Mouse (Mus musculus) myocyte (in vitro differentiated cells): ENCODE measurements at regions not wholly inside any gene's neighbourhood (a gene's known extent, or its start where the extent isn't known, plus 50 kb on each side); places are given as distances from the start of the nearest gene placed in this dataset.

Experiments
- H3K27me3 ChIP-seq: one replicate; pipeline ENCODE4 v1.6.1; 2011; ENCODE audit not compliant: control insufficient read depth, insufficient read depth, insufficient read length
- H3K36me3 ChIP-seq: one replicate; pipeline ENCODE4 v1.6.1; 2011; ENCODE audit not compliant: control insufficient read depth, insufficient read depth
- H3K4me2 ChIP-seq: one replicate; pipeline ENCODE4 v1.6.1; 2011; ENCODE audit warnings: low read depth, control low read depth
- H3K4me3 ChIP-seq: one replicate; pipeline ENCODE4 v1.5.1; 2011; ENCODE audit warnings: mild to moderate bottlenecking, control low read depth, moderate library complexity
- H3K79me2 ChIP-seq: one replicate; pipeline ENCODE4 v1.6.1; 2011; ENCODE audit not compliant: control insufficient read depth, insufficient read depth
- H3ac ChIP-seq: one replicate; pipeline ENCODE4 v1.6.1; 2011; ENCODE audit not compliant: control insufficient read depth, insufficient read length
- CEBPB ChIP-seq: IDR thresholded peaks from 2 replicates; pipeline ENCODE4 v1.6.1; 2011; ENCODE audit warnings: mild to moderate bottlenecking, moderate library complexity; ENCODE audit not compliant: poor library complexity, insufficient read depth, severe bottlenecking
- E2F4 ChIP-seq: IDR thresholded peaks from one replicate; pipeline ENCODE4 v1.6.1; 2011; ENCODE audit warnings: mild to moderate bottlenecking, control low read depth, moderate library complexity; ENCODE audit not compliant: insufficient read depth
- MAX ChIP-seq: IDR thresholded peaks from one replicate; pipeline ENCODE4 v1.6.1; 2011; ENCODE audit warnings: low read depth, mild to moderate bottlenecking, control low read depth
- MYOD1 ChIP-seq, 3 experiments: IDR thresholded peaks; one replicate each; pipeline ENCODE4 v1.6.1; 2011; ENCODE audit warnings: control low read depth in 2 of 3, low read depth in 2 of 3, mild to moderate bottlenecking in 2 of 3, moderate library complexity in 1 of 3; ENCODE audit not compliant: insufficient read length in 2 of 3, control insufficient read depth in 1 of 3
- MYOG ChIP-seq, 3 experiments: IDR thresholded peaks; one replicate each; pipeline ENCODE4 v1.6.1; 2011; ENCODE audit warnings: control low read depth in 2 of 3, low read depth in 2 of 3, mild to moderate bottlenecking in 2 of 3; ENCODE audit not compliant: insufficient read length in 2 of 3, control insufficient read depth in 1 of 3, insufficient read depth in 1 of 3
- POLR2A ChIP-seq: IDR thresholded peaks from one replicate; pipeline ENCODE4 v1.6.1; 2011; ENCODE audit warnings: low read depth, mild to moderate bottlenecking, control low read depth, moderate library complexity; ENCODE audit not compliant: insufficient read length
- POLR2AphosphoS2 ChIP-seq: IDR thresholded peaks from one replicate; pipeline ENCODE4 v1.6.1; 2011; ENCODE audit warnings: low read depth, control low read depth; ENCODE audit not compliant: insufficient read length
- REST ChIP-seq: IDR thresholded peaks from one replicate; pipeline ENCODE4 v1.6.1; 2011; ENCODE audit warnings: mild to moderate bottlenecking, control low read depth, moderate library complexity; ENCODE audit not compliant: insufficient read depth, insufficient read length
- SRF ChIP-seq: IDR thresholded peaks from one replicate; pipeline ENCODE4 v1.6.1; 2011; ENCODE audit warnings: low read depth; ENCODE audit not compliant: control insufficient read depth, insufficient read length
- TCF12 ChIP-seq: IDR thresholded peaks from one replicate; pipeline ENCODE4 v1.6.1; 2011; ENCODE audit warnings: mild to moderate bottlenecking, control low read depth; ENCODE audit not compliant: poor library complexity, insufficient read depth, severe bottlenecking
- TCF3 ChIP-seq: IDR thresholded peaks from one replicate; pipeline ENCODE4 v1.6.1; 2011; ENCODE audit warnings: low read depth, control low read depth; ENCODE audit not compliant: insufficient read length
- USF1 ChIP-seq: IDR thresholded peaks from one replicate; pipeline ENCODE4 v1.6.1; 2011; ENCODE audit warnings: low read depth, mild to moderate bottlenecking, control low read depth, moderate library complexity

- TF ChIP-seq SRF, result no peak
- no peak for TF ChIP-seq REST
- TF ChIP-seq USF1, result no peak
- no peak for TF ChIP-seq POLR2A
- TF ChIP-seq MYOG (IDR thresholded peaks at IDR 0.05; ENCODE audit: control insufficient read depth in 1 of 3, insufficient read depth in 1 of 3, insufficient read length in 2 of 3, low read depth in 2 of 3), result no peak
- no peak for TF ChIP-seq CEBPB
- no peak for TF ChIP-seq MAX
- no peak for TF ChIP-seq TCF3
- TF ChIP-seq POLR2AphosphoS2, result no peak
- no peak for TF ChIP-seq MYOD1 (IDR thresholded peaks at IDR 0.05; ENCODE audit: control insufficient read depth in 1 of 3, insufficient read length in 2 of 3, low read depth in 2 of 3)
- no peak for TF ChIP-seq E2F4
- TF ChIP-seq TCF12, result no peak
- H3K4me2 ChIP-seq, result no peak overlapping the region
- H3K79me2 ChIP-seq, result no peaks in the 10 kb centered on the region
- H3K27me3 ChIP-seq, result no peaks in the 10 kb centered on the region
- H3ac ChIP-seq, result no peak overlapping the region
- H3K4me3 ChIP-seq, result no peak overlapping the region
- H3K36me3 ChIP-seq, result no peaks in the 10 kb centered on the region
Observed at GRCm38 (mm10) chr13:35420076-35420475, 239.6 kb upstream of the Cdyl start.

GRCm38 (mm10) chr13:35426061-35426460 lies 233.6 kb upstream of the Cdyl start:
- H3K27me3 ChIP-seq, result no peaks in the 10 kb centered on the region
- no peak overlapping the region for H3ac ChIP-seq
- H3K4me3 ChIP-seq, result no peak overlapping the region
- no peaks in the 10 kb centered on the region for H3K36me3 ChIP-seq
- no peak overlapping the region for H3K4me2 ChIP-seq
- no peaks in the 10 kb centered on the region for H3K79me2 ChIP-seq
- TF ChIP-seq SRF (no peak), MYOG (IDR thresholded peaks at IDR 0.05; ENCODE audit: control insufficient read depth in 1 of 3, insufficient read depth in 1 of 3, insufficient read length in 2 of 3, low read depth in 2 of 3) (no peak), E2F4 (no peak), TCF12 (no peak), TCF3 (no peak), MAX (no peak), POLR2AphosphoS2 (no peak)

- Histone ChIP-seq H3K27me3 (no peaks in the 10 kb centered on the region), H3K4me2 (no peak overlapping the region), H3K79me2 (no peaks in the 10 kb centered on the region), H3K36me3 (no peaks in the 10 kb centered on the region), H3ac (no peak overlapping the region), H3K4me3 (no peak overlapping the region)
- TF ChIP-seq POLR2A (no peak), CEBPB (no peak), MAX (no peak), E2F4 (no peak), MYOD1 (IDR thresholded peaks at IDR 0.05; ENCODE audit: control insufficient read depth in 1 of 3, insufficient read length in 2 of 3, low read depth in 2 of 3) (no peak), SRF (no peak), TCF12 (no peak)
Observed at GRCm38 (mm10) chr13:35435173-35435572, 224.5 kb upstream of the Cdyl start.

- TF ChIP-seq POLR2AphosphoS2 (no peak), MYOD1 (IDR thresholded peaks at IDR 0.05; ENCODE audit: control insufficient read depth in 1 of 3, insufficient read length in 2 of 3, low read depth in 2 of 3) (no peak), TCF3 (no peak), E2F4 (no peak), SRF (no peak), CEBPB (no peak), POLR2A (no peak), MAX (no peak), REST (no peak), TCF12 (no peak), MYOG (IDR thresholded peaks at IDR 0.05; ENCODE audit: control insufficient read depth in 1 of 3, insufficient read depth in 1 of 3, insufficient read length in 2 of 3, low read depth in 2 of 3) (no peak), USF1 (no peak)
- Histone ChIP-seq H3ac (no peak overlapping the region), H3K36me3 (no peaks in the 10 kb centered on the region), H3K27me3 (no peaks in the 10 kb centered on the region), H3K4me2 (no peak overlapping the region), H3K79me2 (no peaks in the 10 kb centered on the region), H3K4me3 (no peak overlapping the region)
Observed at GRCm38 (mm10) chr13:35447661-35448060, 212.0 kb upstream of the Cdyl start.

DNA sequence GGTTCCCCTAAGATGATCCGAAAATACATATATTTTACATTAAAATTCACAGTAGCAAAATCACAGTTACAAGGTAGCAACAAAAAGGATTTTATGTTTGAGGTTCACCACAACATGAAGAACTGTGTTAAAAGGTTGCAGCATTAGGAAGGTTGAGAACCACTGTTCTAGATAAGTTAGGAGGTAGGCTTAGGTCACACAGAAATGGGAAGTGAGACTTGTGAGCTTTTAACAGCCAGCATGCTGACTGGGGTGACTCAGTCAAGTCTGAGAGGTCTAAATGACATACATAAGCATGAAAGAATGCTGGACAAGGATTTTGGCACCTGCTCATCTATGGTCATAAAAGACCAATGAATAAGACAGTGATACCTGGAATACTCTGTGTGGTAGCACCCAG lies 207.2 kb upstream of the Cdyl start:
- TF ChIP-seq REST, result no peak
- no peak for TF ChIP-seq POLR2AphosphoS2
- TF ChIP-seq USF1, result no peak
- TF ChIP-seq MAX, result no peak
- TF ChIP-seq TCF12, result no peak
- no peak for TF ChIP-seq SRF
- no peak for TF ChIP-seq TCF3
- TF ChIP-seq CEBPB, result no peak
- no peak overlapping the region for H3K4me2 ChIP-seq
- H3K27me3 ChIP-seq, result no peaks in the 10 kb centered on the region
- H3ac ChIP-seq, result no peak overlapping the region
- H3K4me3 ChIP-seq, result no peak overlapping the region
- no peaks in the 10 kb centered on the region for H3K36me3 ChIP-seq
- no peaks in the 10 kb centered on the region for H3K79me2 ChIP-seq
